Mouse (Mus musculus) lung, postnatal 4 days (tissue): ENCODE results near the gene Maml3.

ENCODE experiments used
- DNase-seq, 2 experiments: peaks; one replicate each; pipeline ENCODE4 v3.0.0; 2021

Maml3 gene

GRCm38 (mm10) chr3:51949651-51950050 lies 155.2 kb downstream of the Maml3 start:
- DNase-seq: peak in 1 of 2 experiments; percentile 36

- peak in 1 of 2 experiments; percentile 61 for DNase-seq
Measured at GRCm38 (mm10) chr3:51947168-51947567, 157.7 kb downstream of the Maml3 start.

GRCm38 (mm10) chr3:51943642-51944041 lies 161.2 kb downstream of the Maml3 start:
- DNase-seq: no peak

- DNase-seq: peak in 1 of 2 experiments; percentile 30
Measured at GRCm38 (mm10) chr3:51941781-51942180, 163.1 kb downstream of the Maml3 start.

- DNase-seq: no peak
Measured at GRCm38 (mm10) chr3:51939864-51940263, 165.0 kb downstream of the Maml3 start.

GRCm38 (mm10) chr3:51939054-51939453 lies 165.8 kb downstream of the Maml3 start:
- DNase-seq: no peak

- no peak for DNase-seq
Measured at GRCm38 (mm10) chr3:51937176-51937575, 167.7 kb downstream of the Maml3 start.

GRCm38 (mm10) chr3:51934531-51935485 lies 170.1 kb downstream of the Maml3 start:
- no peak for DNase-seq

GRCm38 (mm10) chr3:51928188-51928587 lies 176.7 kb downstream of the Maml3 start:
- no peak for DNase-seq

- no peak for DNase-seq
Measured at GRCm38 (mm10) chr3:51927591-51927990, 177.3 kb downstream of the Maml3 start.

- DNase-seq: no peak
Measured at GRCm38 (mm10) chr3:51927043-51927442, 177.8 kb downstream of the Maml3 start.

- DNase-seq: no peak
Measured at GRCm38 (mm10) chr3:51925758-51926157, 179.1 kb downstream of the Maml3 start.

GRCm38 (mm10) chr3:51924636-51925035 lies 180.2 kb downstream of the Maml3 start:
- DNase-seq: no peak

- no peak for DNase-seq
Measured at GRCm38 (mm10) chr3:51923800-51924199, 181.1 kb downstream of the Maml3 start.

GRCm38 (mm10) chr3:51916902-51917301 lies 188.0 kb downstream of the Maml3 start:
- DNase-seq: no peak

GRCm38 (mm10) chr3:51916060-51916870 lies 188.6 kb downstream of the Maml3 start:
- DNase-seq: peak; percentile 73 to 82

- DNase-seq: no peak
Measured at GRCm38 (mm10) chr3:51915415-51915814, 189.5 kb downstream of the Maml3 start.

- no peak for DNase-seq
Measured at GRCm38 (mm10) chr3:51914900-51915299, 190.0 kb downstream of the Maml3 start.

- DNase-seq: no peak
Measured at GRCm38 (mm10) chr3:51913498-51913897, 191.4 kb downstream of the Maml3 start.

- DNase-seq: no peak
Measured at GRCm38 (mm10) chr3:51912214-51912613, 192.7 kb downstream of the Maml3 start.

GRCm38 (mm10) chr3:51908437-51908990 lies 196.4 kb downstream of the Maml3 start:
- peak in 1 of 2 experiments; percentile 42 for DNase-seq

- no peak for DNase-seq
Measured at GRCm38 (mm10) chr3:51907113-51907860, 197.6 kb downstream of the Maml3 start.
